Mouse (Mus musculus): ENCODE measurements at regions not wholly inside any gene's neighbourhood (a gene's known extent, or its start where the extent isn't known, plus 50 kb on each side); places are given as distances from the start of the nearest gene placed in this dataset.
A peak's percentile ranks its signal among the peaks of the same experiment; 100 is the strongest.
"Not testable (repeated sequence)": the region's sequence is repeated elsewhere in the genome, so short reads cannot be mapped to it uniquely, and the experiment has no call there.

GRCm38 (mm10) chr10:20842131-20842530 lies 110.2 kb upstream of the Ahi1 start:
- Histone ChIP-seq H3K9ac (no peak overlapping the region), H3K36me3 (replicated peaks) (no peaks in the 10 kb centered on the region), H3K4me2 (no peak overlapping the region), H3K4me3 (replicated peaks) (no peak overlapping the region), H3K27me3 (no peaks in the 10 kb centered on the region), H3K4me1 (replicated peaks) (0 out of 2 replicates have a peak, but pooled peaks cover 4% of the 10 kb centered on the region), H3K9me3 (replicated peaks) (no peaks in the 10 kb centered on the region), H3K27ac (replicated peaks) (no peak overlapping the region)
- 77% methylated on average over 1 of the region's 1 CpGs for WGBS (ENCODE audit: insufficient replicate concordance)
- no peak for ATAC-seq (ENCODE audit: insufficient read depth)

- no peak overlapping the region for H3K4me2 ChIP-seq
- ATAC-seq (ENCODE audit: insufficient read depth) = no peak
- no peaks in the 10 kb centered on the region for H3K36me3 ChIP-seq (replicated peaks)
- 58% methylated on average over 3 of the region's 3 CpGs for WGBS (ENCODE audit: insufficient replicate concordance)
- no peak overlapping the region for H3K4me3 ChIP-seq (replicated peaks)
- no peak overlapping the region for H3K27ac ChIP-seq (replicated peaks)
- no peaks in the 10 kb centered on the region for H3K27me3 ChIP-seq
- 0 out of 2 replicates have a peak, but pooled peaks cover 4% of the 10 kb centered on the region for H3K4me1 ChIP-seq (replicated peaks)
- no peaks in the 10 kb centered on the region for H3K9me3 ChIP-seq (replicated peaks)
- no peak overlapping the region for H3K9ac ChIP-seq
These were observed 110.8 kb upstream of the Ahi1 start for GRCm38 (mm10) chr10:20841430-20842040.

- no peak overlapping the region for H3K4me3 ChIP-seq (replicated peaks)
- H3K9ac ChIP-seq = no peak overlapping the region
- H3K9me3 ChIP-seq (replicated peaks) = no peaks in the 10 kb centered on the region
- H3K4me1 ChIP-seq (replicated peaks) = 0 out of 2 replicates have a peak, but pooled peaks cover 10% of the 10 kb centered on the region
- no peaks in the 10 kb centered on the region for H3K27me3 ChIP-seq
- H3K4me2 ChIP-seq = no peak overlapping the region
- H3K27ac ChIP-seq (replicated peaks) = no peak overlapping the region
- WGBS (ENCODE audit: insufficient replicate concordance) = 32% methylated on average over 8 of the region's 8 CpGs
- H3K36me3 ChIP-seq (replicated peaks) = no peaks in the 10 kb centered on the region
- ATAC-seq (ENCODE audit: insufficient read depth) = no peak
These were observed 113.5 kb upstream of the Ahi1 start for GRCm38 (mm10) chr10:20838685-20839425.

- not testable (repeated sequence) for H3K4me1 ChIP-seq (replicated peaks)
- 69% methylated on average over 4 of the region's 4 CpGs for WGBS (ENCODE audit: insufficient replicate concordance)
These were observed 111.9 kb upstream of the Pde7b start for GRCm38 (mm10) chr10:20836816-20837215.

GRCm38 (mm10) chr10:20834806-20835575 lies 110.1 kb upstream of the Pde7b start:
- H3K27ac ChIP-seq (replicated peaks) = no peak overlapping the region
- H3K4me3 ChIP-seq (replicated peaks) = no peak overlapping the region
- H3K9me3 ChIP-seq (replicated peaks) = no peaks in the 10 kb centered on the region

More at GRCm38 (mm10) chr10:20836816-20837215, 111.9 kb upstream of the Pde7b start:
- not testable (repeated sequence) for ATAC-seq (ENCODE audit: insufficient read depth); H3K4me2 ChIP-seq; H3K27ac ChIP-seq (replicated peaks); H3K36me3 ChIP-seq (replicated peaks); H3K9ac ChIP-seq; H3K4me3 ChIP-seq (replicated peaks); H3K27me3 ChIP-seq; H3K9me3 ChIP-seq (replicated peaks)

GRCm38 (mm10) chr10:20828304-20828703 lies 103.4 kb upstream of the Pde7b start:
- Histone ChIP-seq H3K4me3 (replicated peaks) (no peak overlapping the region), H3K4me1 (replicated peaks) (peaks cover 5% of the 10 kb centered on the region; the same call in 1 of the 2 replicates), H3K9ac (no peak overlapping the region), H3K36me3 (replicated peaks) (no peaks in the 10 kb centered on the region), H3K27me3 (no peaks in the 10 kb centered on the region), H3K9me3 (replicated peaks) (no peaks in the 10 kb centered on the region), H3K4me2 (no peak overlapping the region), H3K27ac (replicated peaks) (no peak overlapping the region)
- 16% methylated on average over 1 of the region's 1 CpGs for WGBS (ENCODE audit: insufficient replicate concordance)
- no peak for ATAC-seq (ENCODE audit: insufficient read depth)

More at GRCm38 (mm10) chr10:20834806-20835575, 110.1 kb upstream of the Pde7b start:
- H3K9ac ChIP-seq = no peak overlapping the region
- WGBS (ENCODE audit: insufficient replicate concordance) = 41% methylated on average over 11 of the region's 11 CpGs
- H3K27me3 ChIP-seq = no peaks in the 10 kb centered on the region
- no peaks in the 10 kb centered on the region for H3K36me3 ChIP-seq (replicated peaks)
- H3K4me2 ChIP-seq = peak overlapping the region; percentile 16; the same call in 1 of the 2 replicates
- no peak for ATAC-seq (ENCODE audit: insufficient read depth)
- peaks cover 6% of the 10 kb centered on the region; the same call in 1 of the 2 replicates for H3K4me1 ChIP-seq (replicated peaks)

GRCm38 (mm10) chr10:20827473-20827872 lies 102.6 kb upstream of the Pde7b start:
- H3K27me3 ChIP-seq = no peaks in the 10 kb centered on the region
- no peak for ATAC-seq (ENCODE audit: insufficient read depth)
- H3K9me3 ChIP-seq (replicated peaks) = no peaks in the 10 kb centered on the region
- no peak overlapping the region for H3K9ac ChIP-seq
- H3K36me3 ChIP-seq (replicated peaks) = no peaks in the 10 kb centered on the region
- peaks cover 5% of the 10 kb centered on the region; the same call in 1 of the 2 replicates for H3K4me1 ChIP-seq (replicated peaks)
- no peak overlapping the region for H3K4me2 ChIP-seq
- H3K27ac ChIP-seq (replicated peaks) = no peak overlapping the region
- H3K4me3 ChIP-seq (replicated peaks) = no peak overlapping the region

- Histone ChIP-seq H3K27ac (replicated peaks) (no peak overlapping the region), H3K9me3 (replicated peaks) (no peaks in the 10 kb centered on the region), H3K27me3 (no peaks in the 10 kb centered on the region), H3K4me3 (replicated peaks) (no peak overlapping the region), H3K9ac (no peak overlapping the region), H3K4me2 (no peak overlapping the region), H3K4me1 (replicated peaks) (no peaks in the 10 kb centered on the region), H3K36me3 (replicated peaks) (no peaks in the 10 kb centered on the region)
- WGBS (ENCODE audit: insufficient replicate concordance) = 44% methylated on average over 4 of the region's 4 CpGs
- ATAC-seq (ENCODE audit: insufficient read depth) = no peak
These were observed 93.7 kb upstream of the Pde7b start for GRCm38 (mm10) chr10:20818548-20818947.

- Histone ChIP-seq H3K27ac (replicated peaks) (no peak overlapping the region), H3K9me3 (replicated peaks) (no peaks in the 10 kb centered on the region), H3K9ac (no peak overlapping the region), H3K27me3 (no peaks in the 10 kb centered on the region), H3K4me2 (no peak overlapping the region), H3K4me3 (replicated peaks) (no peak overlapping the region), H3K4me1 (replicated peaks) (peaks cover 6% of the 10 kb centered on the region; the same call in 1 of the 2 replicates), H3K36me3 (replicated peaks) (no peaks in the 10 kb centered on the region)
- 66% methylated on average over 7 of the region's 7 CpGs for WGBS (ENCODE audit: insufficient replicate concordance)
- ATAC-seq (ENCODE audit: insufficient read depth) = no peak
These were observed 74.9 kb upstream of the Pde7b start for GRCm38 (mm10) chr10:20799792-20800191.

- no peaks in the 10 kb centered on the region for H3K9me3 ChIP-seq (replicated peaks)
- peak; percentile 92 for ATAC-seq (ENCODE audit: insufficient read depth)
- no peaks in the 10 kb centered on the region for H3K36me3 ChIP-seq (replicated peaks)
- no peak overlapping the region for H3K4me3 ChIP-seq (replicated peaks)
- 20% methylated on average over 2 of the region's 2 CpGs for WGBS (ENCODE audit: insufficient replicate concordance)
- 0 out of 2 replicates have a peak overlapping the region, but pooled peaks have one; percentile 31 for H3K27ac ChIP-seq (replicated peaks)
- peaks cover 6% of the 10 kb centered on the region; the same call in 1 of the 2 replicates for H3K4me1 ChIP-seq (replicated peaks)
- no peaks in the 10 kb centered on the region for H3K27me3 ChIP-seq
- no peak overlapping the region for H3K9ac ChIP-seq
- H3K4me2 ChIP-seq = no peak overlapping the region
These were observed 73.5 kb upstream of the Pde7b start for GRCm38 (mm10) chr10:20798400-20798799.

- Histone ChIP-seq H3K4me2 (no peak overlapping the region), H3K9me3 (replicated peaks) (no peaks in the 10 kb centered on the region), H3K9ac (no peak overlapping the region), H3K4me1 (replicated peaks) (peaks cover 6% of the 10 kb centered on the region; the same call in 1 of the 2 replicates), H3K27ac (replicated peaks) (no peak overlapping the region), H3K27me3 (no peaks in the 10 kb centered on the region), H3K4me3 (replicated peaks) (no peak overlapping the region), H3K36me3 (replicated peaks) (no peaks in the 10 kb centered on the region)
- ATAC-seq (ENCODE audit: insufficient read depth) = no peak
- 76% methylated on average over 6 of the region's 6 CpGs for WGBS (ENCODE audit: insufficient replicate concordance)
These were observed 69.1 kb upstream of the Pde7b start for GRCm38 (mm10) chr10:20793956-20794355.
